Mouse (Mus musculus) midbrain, embryonic 15.5 days (tissue): ENCODE results near the gene Cope. TPM values are rescaled to one million over a fixed set of nuclear protein-coding genes. Genes with fewer than 3 reads are reported as not detected.
A peak's percentile ranks its signal among the peaks of the same experiment; 100 is the strongest.

ENCODE experiments used
- ATAC-seq: fragments of 200-750 bp; cut with Nextera tagmentation; replicated peaks from 2 replicates; pipeline ENCODE4 v1.8.0; 2017; ENCODE audit warnings: moderate TSS enrichment
- H3K27ac ChIP-seq: fragments of 300-500 bp; sonication (generic); 2 replicates; pipeline ENCODE4 v1.5.1; 2015; ENCODE audit warnings: mild to moderate bottlenecking, inconsistent platforms
- H3K27me3 ChIP-seq: fragments of 300-500 bp; sonication (generic); replicated peaks from 2 replicates; pipeline ENCODE4 v1.6.1; 2015; ENCODE audit warnings: inconsistent platforms
- H3K36me3 ChIP-seq: fragments of 300-500 bp; sonication (generic); replicated peaks from 2 replicates; pipeline ENCODE4 v1.6.1; 2015; ENCODE audit warnings: inconsistent platforms
- H3K4me1 ChIP-seq: fragments of 300-500 bp; sonication (generic); 2 replicates; pipeline ENCODE4 v1.6.1; 2015; ENCODE audit warnings: inconsistent platforms
- H3K4me2 ChIP-seq: fragments of 300-500 bp; sonication (generic); 2 replicates; pipeline ENCODE4 v1.6.1; 2015; ENCODE audit warnings: inconsistent platforms, mild to moderate bottlenecking, moderate library complexity
- H3K4me3 ChIP-seq: fragments of 300-500 bp; sonication (generic); 2 replicates; pipeline ENCODE4 v1.5.1; 2015; ENCODE audit warnings: mild to moderate bottlenecking, inconsistent platforms
- H3K9ac ChIP-seq: fragments of 300-500 bp; sonication (generic); 2 replicates; pipeline ENCODE4 v1.6.1; 2015; ENCODE audit warnings: mild to moderate bottlenecking, inconsistent platforms
- H3K9me3 ChIP-seq: fragments of 300-500 bp; sonication (generic); 2 replicates; pipeline ENCODE4 v1.6.1; 2016; ENCODE audit warnings: inconsistent platforms
- WGBS: fragments of 180-500 bp; shearing (Covaris S2); methylation state at CpG from one replicate; pipeline ENCODE4 v1.1.7; 2015; ENCODE audit warnings: mixed read lengths; 5-methylcytosine and 5-hydroxymethylcytosine counted together
- polyA plus RNA-seq: library from polyadenylated mRNA; unstranded; fragments of >200 nt; fragmentation: Nextera tagmentation; extraction: Ambion mirVana; gene quantifications from 2 replicates; pipeline ENCODE4 v1.2.1, GENCODE M21; 2015

The Cope gene
- 299 and 322 TPM in 2 replicates for polyA plus RNA-seq

- no peaks in the 10 kb centered on the region for H3K27me3 ChIP-seq
- peak within 1 kb of the TSS; percentile 76 for H3K27ac ChIP-seq
- peak; percentile 92 for ATAC-seq
- H3K4me3 ChIP-seq = peak within 1 kb of the TSS; percentile 85
- no peaks in the 10 kb centered on the region for H3K9me3 ChIP-seq
- H3K4me1 ChIP-seq = peaks cover 30% of the 10 kb centered on the region
- peak within 1 kb of the TSS; percentile 55 for H3K9ac ChIP-seq
- H3K36me3 ChIP-seq = peaks cover 20% of the 10 kb centered on the region; the same call in 1 of the 2 replicates
- WGBS = under 1% methylated on average over 40 of the region's 40 CpGs
- H3K4me2 ChIP-seq = peak within 1 kb of the TSS; percentile 85
Observed at GRCm38 (mm10) chr8:70302358-70302890, at the start of gene Cope, which contains the start of gene Ddx49. Cope (plus strand) TSS chr8:70302518. Ddx49 (minus strand) TSS chr8:70302489.

- Histone ChIP-seq H3K4me1 (no peaks in the 10 kb centered on the region), H3K27me3 (no peaks in the 10 kb centered on the region), H3K27ac (no peak overlapping the region), H3K9me3 (no peaks in the 10 kb centered on the region), H3K4me2 (no peak overlapping the region), H3K4me3 (no peak overlapping the region), H3K9ac (no peak overlapping the region), H3K36me3 (peaks cover 86% of the 10 kb centered on the region)
- 88% methylated on average over 1 of the region's 1 CpGs for WGBS
- ATAC-seq = no peak
Observed at GRCm38 (mm10) chr8:70254628-70255027, 47.7 kb upstream of the Cope start.

- Histone ChIP-seq H3K36me3 (peaks cover 94% of the 10 kb centered on the region), H3K4me1 (no peaks in the 10 kb centered on the region), H3K9me3 (no peaks in the 10 kb centered on the region), H3K27me3 (no peaks in the 10 kb centered on the region), H3K4me3 (no peak overlapping the region), H3K27ac (no peak overlapping the region), H3K9ac (no peak overlapping the region), H3K4me2 (no peak overlapping the region)
- ATAC-seq = no peak
- 91% methylated on average over 3 of the region's 3 CpGs for whole genome bisulfite sequencing
Observed at GRCm38 (mm10) chr8:70257456-70257855, 44.9 kb upstream of the Cope start.

GRCm38 (mm10) chr8:70258600-70258999 is 43.7 kb upstream of the Cope start:
- H3K36me3 ChIP-seq = peaks cover 90% of the 10 kb centered on the region
- no peaks in the 10 kb centered on the region for H3K9me3 ChIP-seq
- H3K4me2 ChIP-seq = no peak overlapping the region
- H3K4me3 ChIP-seq = no peak overlapping the region
- WGBS = 98% methylated on average over 5 of the region's 5 CpGs
- H3K4me1 ChIP-seq = no peaks in the 10 kb centered on the region
- no peak overlapping the region for H3K27ac ChIP-seq
- no peak for ATAC-seq
- no peaks in the 10 kb centered on the region for H3K27me3 ChIP-seq
- H3K9ac ChIP-seq = no peak overlapping the region

- H3K4me2 ChIP-seq = no peak overlapping the region
- H3K36me3 ChIP-seq = peaks cover 90% of the 10 kb centered on the region
- H3K27ac ChIP-seq = no peak overlapping the region
- H3K9ac ChIP-seq = no peak overlapping the region
- H3K4me3 ChIP-seq = no peak overlapping the region
- H3K4me1 ChIP-seq = no peaks in the 10 kb centered on the region
- no peaks in the 10 kb centered on the region for H3K9me3 ChIP-seq
- 96% methylated on average over 2 of the region's 2 CpGs for WGBS
- ATAC-seq = no peak
- H3K27me3 ChIP-seq = no peaks in the 10 kb centered on the region
Observed at GRCm38 (mm10) chr8:70259043-70259442, 43.3 kb upstream of the Cope start.

GRCm38 (mm10) chr8:70267674-70268073 is 34.6 kb upstream of the Cope start:
- no peak for ATAC-seq
- no peaks in the 10 kb centered on the region for H3K9me3 ChIP-seq
- H3K36me3 ChIP-seq = peaks cover 22% of the 10 kb centered on the region
- no peak overlapping the region for H3K4me3 ChIP-seq
- no peak overlapping the region for H3K4me2 ChIP-seq
- H3K9ac ChIP-seq = no peak overlapping the region
- no peaks in the 10 kb centered on the region for H3K4me1 ChIP-seq
- no peaks in the 10 kb centered on the region for H3K27me3 ChIP-seq
- 91% methylated on average over 3 of the region's 3 CpGs for WGBS
- no peak overlapping the region for H3K27ac ChIP-seq

GRCm38 (mm10) chr8:70268311-70268710 is 34.0 kb upstream of the Cope start:
- H3K9me3 ChIP-seq = no peaks in the 10 kb centered on the region
- ATAC-seq = no peak
- no peak overlapping the region for H3K9ac ChIP-seq
- WGBS = 39% methylated on average over 5 of the region's 5 CpGs
- H3K4me3 ChIP-seq = no peak overlapping the region
- no peak overlapping the region for H3K4me2 ChIP-seq
- H3K27me3 ChIP-seq = no peaks in the 10 kb centered on the region
- peaks cover 16% of the 10 kb centered on the region for H3K36me3 ChIP-seq
- H3K4me1 ChIP-seq = no peaks in the 10 kb centered on the region
- no peak overlapping the region for H3K27ac ChIP-seq

GRCm38 (mm10) chr8:70268799-70269565 is 33.3 kb upstream of the Cope start:
- Histone ChIP-seq H3K27me3 (no peaks in the 10 kb centered on the region), H3K4me1 (no peaks in the 10 kb centered on the region), H3K4me2 (no peak overlapping the region), H3K36me3 (peaks cover 11% of the 10 kb centered on the region), H3K9ac (no peak overlapping the region), H3K4me3 (no peak overlapping the region), H3K27ac (no peak overlapping the region), H3K9me3 (no peaks in the 10 kb centered on the region)
- 64% methylated on average over 11 of the region's 11 CpGs for WGBS
- no peak for ATAC-seq

- Histone ChIP-seq H3K4me1 (no peaks in the 10 kb centered on the region), H3K27me3 (no peaks in the 10 kb centered on the region), H3K9ac (no peak overlapping the region), H3K4me2 (no peak overlapping the region), H3K4me3 (no peak overlapping the region), H3K27ac (no peak overlapping the region), H3K9me3 (no peaks in the 10 kb centered on the region), H3K36me3 (no peaks in the 10 kb centered on the region)
- ATAC-seq = no peak
- 72% methylated on average over 3 of the region's 3 CpGs for WGBS
Observed at GRCm38 (mm10) chr8:70272949-70273348, 29.4 kb upstream of the Cope start.

- H3K9me3 ChIP-seq = no peaks in the 10 kb centered on the region
- no peaks in the 10 kb centered on the region for H3K27me3 ChIP-seq
- no peak overlapping the region for H3K27ac ChIP-seq
- H3K4me2 ChIP-seq = no peak overlapping the region
- H3K9ac ChIP-seq = no peak overlapping the region
- H3K36me3 ChIP-seq = no peaks in the 10 kb centered on the region
- H3K4me3 ChIP-seq = no peak overlapping the region
- no peak for ATAC-seq
- no peaks in the 10 kb centered on the region for H3K4me1 ChIP-seq
Observed at GRCm38 (mm10) chr8:70274350-70274749, 28.0 kb upstream of the Cope start.

- ATAC-seq = no peak
Observed at GRCm38 (mm10) chr8:70276476-70276875, 25.8 kb upstream of the Cope start.

GRCm38 (mm10) chr8:70278175-70278574 is 24.1 kb upstream of the Cope start:
- WGBS = 63% methylated on average over 15 of the region's 15 CpGs
- Histone ChIP-seq H3K27ac (no peak overlapping the region), H3K4me2 (no peak overlapping the region), H3K4me1 (peaks cover 6% of the 10 kb centered on the region), H3K4me3 (no peak overlapping the region), H3K36me3 (no peaks in the 10 kb centered on the region), H3K9ac (no peak overlapping the region), H3K9me3 (no peaks in the 10 kb centered on the region), H3K27me3 (no peaks in the 10 kb centered on the region)
- no peak for ATAC-seq

More at GRCm38 (mm10) chr8:70276476-70276875, 25.8 kb upstream of the Cope start:
- 90% methylated on average over 3 of the region's 3 CpGs for whole genome bisulfite sequencing
- H3K4me2 ChIP-seq = no peak overlapping the region
- H3K4me1 ChIP-seq = no peaks in the 10 kb centered on the region
- no peak overlapping the region for H3K27ac ChIP-seq
- H3K9me3 ChIP-seq = no peaks in the 10 kb centered on the region
- H3K36me3 ChIP-seq = no peaks in the 10 kb centered on the region
- no peak overlapping the region for H3K9ac ChIP-seq
- no peaks in the 10 kb centered on the region for H3K27me3 ChIP-seq
- no peak overlapping the region for H3K4me3 ChIP-seq

- no peak overlapping the region for H3K9ac ChIP-seq
- H3K4me1 ChIP-seq = peaks cover 15% of the 10 kb centered on the region
- no peak overlapping the region for H3K27ac ChIP-seq
- ATAC-seq = no peak
- 72% methylated on average over 8 of the region's 8 CpGs for WGBS
- H3K9me3 ChIP-seq = no peaks in the 10 kb centered on the region
- H3K4me3 ChIP-seq = no peak overlapping the region
- H3K4me2 ChIP-seq = no peak overlapping the region
- no peaks in the 10 kb centered on the region for H3K36me3 ChIP-seq
- H3K27me3 ChIP-seq = no peaks in the 10 kb centered on the region
Observed at GRCm38 (mm10) chr8:70279266-70279665, 23.1 kb upstream of the Cope start.
